Mouse (Mus musculus): ENCODE results near the gene Ets2. TPM values are rescaled to one million over a fixed set of nuclear protein-coding genes. Genes with fewer than 3 reads are reported as not detected.
"Not testable (repeated sequence)": the region's sequence is repeated elsewhere in the genome, so short reads cannot be mapped to it uniquely, and the experiment has no call there.

The Ets2 gene
- polyA plus RNA-seq, 1 experiment from 2014 or later: 16.2 TPM

DNA sequence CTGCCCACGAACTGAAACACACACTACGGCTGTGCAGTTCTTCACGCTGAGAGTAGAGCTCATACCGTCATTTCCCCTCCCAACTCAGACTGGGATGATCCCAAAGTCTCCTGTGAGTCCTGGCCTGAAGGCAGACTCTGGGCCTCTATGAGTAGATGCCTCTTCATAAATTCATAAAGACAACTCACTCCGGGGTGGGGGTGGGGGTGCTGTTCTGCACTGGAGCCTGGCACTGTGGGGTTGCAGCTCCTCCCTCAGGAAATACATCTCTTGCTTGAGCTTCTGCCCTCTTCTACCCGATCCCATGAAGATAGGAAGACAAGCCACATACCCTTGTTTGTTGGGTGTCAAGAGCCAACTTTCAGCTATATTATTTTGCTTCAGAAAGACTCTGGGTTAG, 59.9 kb downstream of the Ets2 start:
- WGBS: 91% methylated on average over 6 of the region's 6 CpGs
- Histone ChIP-seq H3K27me3 (ENCODE audit: low read depth, poor library complexity, severe bottlenecking) (no peaks in the 10 kb centered on the region), H3K4me3 (no peak overlapping the region), H3K4me1 (no peaks in the 10 kb centered on the region), H3K9me3 (replicated peaks) (no peaks in the 10 kb centered on the region), H3K27ac (replicated peaks) (no peak overlapping the region), H3K36me3 (no peaks in the 10 kb centered on the region)
- no peak for DNase-seq (ENCODE audit: low spot score)

DNA sequence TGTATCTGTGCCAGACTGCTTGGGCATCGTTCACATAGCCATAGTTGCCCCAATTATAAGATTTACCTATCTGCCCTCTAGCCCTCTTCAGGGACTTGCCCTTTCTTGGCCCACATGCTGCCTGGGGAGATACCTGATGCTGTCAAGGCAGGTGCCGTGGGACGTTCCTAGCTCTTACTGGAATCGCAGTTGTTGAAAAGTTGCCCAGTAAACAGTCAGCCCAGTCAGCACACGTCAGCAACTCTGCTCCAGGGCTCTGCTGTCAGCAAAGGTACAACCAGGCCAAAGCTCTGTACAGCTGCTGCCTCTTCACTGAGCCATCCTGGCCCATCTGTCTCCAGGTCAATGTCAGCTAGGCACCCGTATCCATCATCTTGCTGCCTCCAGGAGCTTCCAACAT, 61.3 kb downstream of the Ets2 start:
- no peaks in the 10 kb centered on the region for H3K9me3 ChIP-seq (replicated peaks)

DNA sequence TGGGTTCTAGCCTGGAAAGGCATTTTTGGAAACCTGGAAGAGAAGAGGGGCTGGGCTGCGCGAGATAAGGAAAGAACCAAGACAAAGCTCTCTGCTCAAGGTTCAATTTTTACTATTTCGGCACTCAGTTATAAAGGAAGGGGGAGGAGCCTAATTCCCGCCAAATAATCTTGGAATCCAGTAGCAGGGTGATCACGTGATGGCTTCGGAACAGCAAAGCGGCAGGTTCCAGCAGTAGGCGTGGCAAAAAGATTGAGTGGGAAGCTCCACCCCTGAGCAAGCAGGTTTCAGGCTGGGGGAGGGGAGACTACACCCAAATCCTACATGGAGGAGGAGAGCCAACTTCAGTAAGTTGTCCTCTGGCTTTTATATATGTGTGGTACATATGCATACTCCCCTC, 62.2 kb downstream of the Ets2 start:
- DNase-seq (ENCODE audit: low spot score); H3K4me3 ChIP-seq; H3K9me3 ChIP-seq (replicated peaks); H3K27ac ChIP-seq (replicated peaks); H3K36me3 ChIP-seq; H3K4me1 ChIP-seq; H3K27me3 ChIP-seq (ENCODE audit: low read depth, poor library complexity, severe bottlenecking): not testable (repeated sequence)
- 76% methylated on average over 8 of the region's 8 CpGs for WGBS

More for the DNA sequence above, 61.3 kb downstream of the Ets2 start:
- Histone ChIP-seq H3K4me3 (no peak overlapping the region), H3K36me3 (no peaks in the 10 kb centered on the region), H3K4me1 (peaks cover 6% of the 10 kb centered on the region; the same call in 1 of the 2 replicates), H3K27ac (replicated peaks) (no peak overlapping the region), H3K27me3 (ENCODE audit: low read depth, poor library complexity, severe bottlenecking) (no peaks in the 10 kb centered on the region)
- WGBS: 86% methylated on average over 6 of the region's 6 CpGs
- DNase-seq (ENCODE audit: low spot score): no peak

DNA sequence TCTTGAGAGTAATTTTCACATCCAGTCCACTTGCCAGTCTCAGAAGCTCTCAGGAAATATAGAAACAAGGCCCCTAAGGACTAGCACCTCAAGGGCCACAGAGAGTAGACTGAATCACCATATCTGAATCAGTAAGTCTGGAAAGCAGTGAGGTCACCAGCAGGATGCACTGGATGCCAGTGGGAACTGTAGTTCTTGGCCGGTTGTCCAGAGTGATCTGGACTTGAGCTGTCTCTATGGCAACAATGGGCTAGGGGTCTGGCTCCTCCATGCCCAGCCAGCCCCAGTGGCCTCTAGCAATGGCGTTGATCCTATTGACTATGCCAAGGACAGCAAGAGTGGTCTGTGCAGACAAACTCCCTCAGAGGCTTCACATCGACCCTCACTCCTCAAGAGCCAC, 64.3 kb downstream of the Ets2 start:
- Histone ChIP-seq H3K4me1 (peaks cover 17% of the 10 kb centered on the region), H3K4me3 (no peak overlapping the region), H3K27ac (replicated peaks) (no peak overlapping the region), H3K36me3 (no peaks in the 10 kb centered on the region), H3K9me3 (replicated peaks) (no peaks in the 10 kb centered on the region), H3K27me3 (ENCODE audit: low read depth, poor library complexity, severe bottlenecking) (no peaks in the 10 kb centered on the region)
- WGBS: 86% methylated on average over 3 of the region's 3 CpGs
- no peak for DNase-seq (ENCODE audit: low spot score)

DNA sequence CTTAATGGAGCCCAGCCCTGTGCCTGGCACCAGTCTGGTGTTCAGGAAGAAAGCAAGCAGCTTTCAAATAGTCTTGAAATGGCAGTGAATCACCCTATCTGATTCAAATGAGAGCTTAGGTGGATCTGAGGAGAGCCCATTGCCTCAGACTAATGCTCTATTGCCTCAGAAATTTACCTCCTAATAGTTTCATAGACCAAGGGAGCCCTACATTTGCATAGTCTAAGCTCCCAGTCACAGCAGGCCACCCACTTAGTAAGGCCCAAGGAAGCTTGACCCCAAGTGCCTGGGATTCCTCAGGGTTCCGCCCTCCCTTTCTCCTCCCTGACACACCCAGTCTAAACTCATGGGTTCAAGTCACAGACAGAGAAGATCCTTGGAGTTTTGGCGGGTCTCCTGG, 65.4 kb downstream of the Ets2 start:
- no peaks in the 10 kb centered on the region for H3K9me3 ChIP-seq (replicated peaks)
- DNase-seq (ENCODE audit: low spot score): no peak
- H3K4me1 ChIP-seq: peaks cover 17% of the 10 kb centered on the region
- H3K4me3 ChIP-seq: no peak overlapping the region
- no peak overlapping the region for H3K27ac ChIP-seq (replicated peaks)
- WGBS: 59% methylated on average over 2 of the region's 2 CpGs
- H3K27me3 ChIP-seq (ENCODE audit: low read depth, poor library complexity, severe bottlenecking): no peaks in the 10 kb centered on the region
- no peaks in the 10 kb centered on the region for H3K36me3 ChIP-seq

DNA sequence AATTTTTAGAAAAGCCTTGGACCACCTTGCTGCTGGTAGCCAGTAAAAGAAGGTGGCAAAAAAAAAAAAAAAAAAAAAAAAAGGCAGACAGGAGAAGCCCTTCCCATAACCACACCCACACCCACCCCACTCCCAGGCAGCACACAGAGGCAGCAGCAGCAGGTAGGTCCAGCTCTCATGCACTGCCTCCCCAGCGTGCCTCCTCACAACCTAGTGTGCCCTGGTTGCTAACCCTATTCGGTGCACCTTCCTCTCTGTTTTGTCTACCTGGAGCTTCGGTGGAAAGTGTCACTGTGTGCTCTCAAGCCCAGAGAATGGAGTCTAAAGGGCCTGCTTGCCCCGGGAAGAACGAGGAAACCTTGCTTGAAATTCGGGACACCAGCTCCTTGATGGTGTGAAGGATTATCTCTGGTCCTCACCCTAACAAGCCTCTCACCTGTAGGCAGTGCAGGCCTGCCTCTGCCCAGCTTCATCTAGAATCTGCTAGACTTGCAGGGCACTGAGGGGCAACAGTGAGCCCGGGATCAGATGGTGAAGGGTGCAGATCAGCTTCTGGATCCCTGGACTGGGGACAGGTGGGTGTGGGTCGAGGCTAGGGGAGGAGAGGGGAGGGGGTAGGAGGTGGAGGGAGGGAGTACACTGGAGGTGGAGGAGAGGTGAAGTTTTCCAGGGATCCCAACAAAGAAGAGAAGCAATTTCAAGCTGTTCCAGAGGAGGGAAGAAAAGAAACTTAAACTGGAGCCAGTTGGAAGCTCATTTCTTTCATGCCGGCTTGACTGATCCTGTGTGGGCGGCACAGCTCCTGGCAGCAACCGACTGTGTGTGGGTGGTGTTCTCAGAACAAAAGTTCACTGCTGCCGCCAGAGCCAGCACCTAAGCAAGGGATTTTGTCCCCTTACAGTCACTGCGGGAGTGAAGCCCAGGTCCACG, 67.5 kb downstream of the Ets2 start:
- Histone ChIP-seq H3K36me3 (no peaks in the 10 kb centered on the region), H3K9me3 (replicated peaks) (no peaks in the 10 kb centered on the region), H3K4me1 (peaks cover 17% of the 10 kb centered on the region), H3K27me3 (ENCODE audit: low read depth, poor library complexity, severe bottlenecking) (no peaks in the 10 kb centered on the region), H3K27ac (replicated peaks) (no peak overlapping the region), H3K4me3 (no peak overlapping the region)
- no peak for DNase-seq (ENCODE audit: low spot score)
- 53% methylated on average over 14 of the region's 14 CpGs for WGBS

DNA sequence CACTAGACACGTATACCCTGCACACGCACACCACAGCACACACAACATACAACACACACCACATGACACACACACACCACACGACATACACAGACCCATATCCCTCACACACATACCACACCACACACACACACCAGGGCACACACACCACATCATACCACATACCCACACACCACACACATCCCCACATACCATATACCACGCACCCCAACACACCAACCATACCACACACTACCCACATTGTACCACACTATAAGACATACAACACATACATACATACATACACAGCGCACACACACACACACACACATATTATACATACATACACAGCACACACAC, 68.1 kb downstream of the Ets2 start:
- H3K9me3 ChIP-seq (replicated peaks): no peaks in the 10 kb centered on the region
- H3K4me3 ChIP-seq: no peak overlapping the region
- no peak for DNase-seq (ENCODE audit: low spot score)
- H3K27me3 ChIP-seq (ENCODE audit: low read depth, poor library complexity, severe bottlenecking): no peaks in the 10 kb centered on the region
- no peaks in the 10 kb centered on the region for H3K36me3 ChIP-seq
- H3K27ac ChIP-seq (replicated peaks): no peak overlapping the region
- 92% methylated on average over 5 of the region's 5 CpGs for WGBS
- peaks cover 17% of the 10 kb centered on the region for H3K4me1 ChIP-seq

DNA sequence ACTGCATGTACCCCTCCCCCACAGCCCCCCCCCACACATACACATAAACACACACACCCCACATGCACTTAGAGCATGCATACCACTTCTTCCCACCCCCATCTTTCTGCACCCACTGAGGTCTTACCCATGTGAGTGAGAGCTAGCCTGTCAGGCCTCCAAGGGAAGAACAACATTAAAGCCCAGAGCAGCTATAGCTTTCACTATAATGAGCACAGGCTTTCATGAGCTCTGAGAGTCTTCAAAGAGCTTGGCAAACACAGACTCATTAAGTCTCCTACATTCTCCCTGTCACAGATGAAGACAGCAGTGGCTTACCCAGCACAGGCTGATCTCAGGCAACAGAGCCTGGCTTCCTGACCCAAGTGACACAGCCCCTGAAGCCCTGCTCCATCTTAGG, 68.5 kb downstream of the Ets2 start:
- H3K27me3 ChIP-seq (ENCODE audit: low read depth, poor library complexity, severe bottlenecking): no peaks in the 10 kb centered on the region
- H3K9me3 ChIP-seq (replicated peaks): no peaks in the 10 kb centered on the region
- H3K36me3 ChIP-seq: no peaks in the 10 kb centered on the region
- no peak overlapping the region for H3K27ac ChIP-seq (replicated peaks)
- H3K4me3 ChIP-seq: no peak overlapping the region
- no peak for DNase-seq (ENCODE audit: low spot score)
- H3K4me1 ChIP-seq: peaks cover 17% of the 10 kb centered on the region

Other genes with a start within 250 kb of the Ets2 start
- 1.4 and 1.7 TPM in 2 replicates for gene Erg, start 115.5 kb upstream of the Ets2 start, polyA plus RNA-seq (2016; fragmentation: Nextera tagmentation; extraction: Ambion mirVana)

All from midbrain, embryonic 10.5 days (tissue).